Mouse (Mus musculus): ENCODE measurements at regions not wholly inside any gene's neighbourhood (a gene's known extent, or its start where the extent isn't known, plus 50 kb on each side); places are given as distances from the start of the nearest gene placed in this dataset.

- WGBS: 55% methylated on average over 5 of the region's 5 CpGs
- H3K27me3 ChIP-seq (ENCODE audit: control insufficient read depth, insufficient read depth, low read length): peaks cover 14% of the 10 kb centered on the region; the same call in 1 of the 2 replicates
- H3K36me3 ChIP-seq (ENCODE audit: control insufficient read depth, insufficient read depth, low read length): no peaks in the 10 kb centered on the region
- no peak overlapping the region for H3K27ac ChIP-seq (ENCODE audit: insufficient read depth, low read depth, low read length)
- H3K4me1 ChIP-seq (ENCODE audit: control insufficient read depth, insufficient read depth, insufficient read length, low read length): no peaks in the 10 kb centered on the region
- no peak overlapping the region for H3K4me3 ChIP-seq (ENCODE audit: low read depth, low read length)
- TF ChIP-seq CTCF (IDR thresholded peaks at IDR 0.05; ENCODE audit: extremely low read depth, insufficient read length, insufficient replicate concordance, low read depth, low read length): no peak
- no peak for TF ChIP-seq POLR2A (IDR thresholded peaks at IDR 0.05; ENCODE audit: low read depth, low read length)
Measured at GRCm38 (mm10) chr13:31076541-31076940, 102.5 kb downstream of the Gm5447 start.

GRCm38 (mm10) chr13:31078751-31079150, 104.7 kb downstream of the Gm5447 start:
- peaks cover 14% of the 10 kb centered on the region; the same call in 1 of the 2 replicates for H3K27me3 ChIP-seq (ENCODE audit: control insufficient read depth, insufficient read depth, low read length)
- TF ChIP-seq POLR2A (IDR thresholded peaks at IDR 0.05; ENCODE audit: low read depth, low read length): no peak
- TF ChIP-seq CTCF (IDR thresholded peaks at IDR 0.05; ENCODE audit: extremely low read depth, insufficient read length, insufficient replicate concordance, low read depth, low read length): no peak
- H3K27ac ChIP-seq (ENCODE audit: insufficient read depth, low read depth, low read length): no peak overlapping the region
- H3K36me3 ChIP-seq (ENCODE audit: control insufficient read depth, insufficient read depth, low read length): no peaks in the 10 kb centered on the region
- H3K4me1 ChIP-seq (ENCODE audit: control insufficient read depth, insufficient read depth, insufficient read length, low read length): no peaks in the 10 kb centered on the region
- no peak overlapping the region for H3K4me3 ChIP-seq (ENCODE audit: low read depth, low read length)
- 54% methylated on average over 3 of the region's 3 CpGs for WGBS

- WGBS: 52% methylated on average over 4 of the region's 4 CpGs
- Histone ChIP-seq H3K27ac (ENCODE audit: insufficient read depth, low read depth, low read length) (no peak overlapping the region), H3K27me3 (ENCODE audit: control insufficient read depth, insufficient read depth, low read length) (peaks cover 14% of the 10 kb centered on the region; the same call in 1 of the 2 replicates), H3K4me3 (ENCODE audit: low read depth, low read length) (no peak overlapping the region), H3K4me1 (ENCODE audit: control insufficient read depth, insufficient read depth, insufficient read length, low read length) (no peaks in the 10 kb centered on the region), H3K36me3 (ENCODE audit: control insufficient read depth, insufficient read depth, low read length) (no peaks in the 10 kb centered on the region)
- TF ChIP-seq CTCF (IDR thresholded peaks at IDR 0.05; ENCODE audit: extremely low read depth, insufficient read length, insufficient replicate concordance, low read depth, low read length): no peak
Measured at GRCm38 (mm10) chr13:31080215-31080614, 106.2 kb downstream of the Gm5447 start.

GRCm38 (mm10) chr13:31082448-31083140, 108.6 kb downstream of the Gm5447 start:
- no peak for TF ChIP-seq POLR2A (IDR thresholded peaks at IDR 0.05; ENCODE audit: low read depth, low read length)
- TF ChIP-seq CTCF (IDR thresholded peaks at IDR 0.05; ENCODE audit: extremely low read depth, insufficient read length, insufficient replicate concordance, low read depth, low read length): peak; percentile 61; the same call in 1 of the 2 replicates
- H3K4me3 ChIP-seq (ENCODE audit: low read depth, low read length): no peak overlapping the region
- H3K4me1 ChIP-seq (ENCODE audit: control insufficient read depth, insufficient read depth, insufficient read length, low read length): no peaks in the 10 kb centered on the region
- H3K27ac ChIP-seq (ENCODE audit: insufficient read depth, low read depth, low read length): no peak overlapping the region
- 9% methylated on average over 13 of the region's 13 CpGs for WGBS
- H3K27me3 ChIP-seq (ENCODE audit: control insufficient read depth, insufficient read depth, low read length): peaks cover 9% of the 10 kb centered on the region; the same call in 1 of the 2 replicates
- H3K36me3 ChIP-seq (ENCODE audit: control insufficient read depth, insufficient read depth, low read length): no peaks in the 10 kb centered on the region

GRCm38 (mm10) chr13:31101051-31101450, 127.0 kb downstream of the Gm5447 start:
- WGBS: 59% methylated on average over 2 of the region's 2 CpGs
- TF ChIP-seq CTCF (IDR thresholded peaks at IDR 0.05; ENCODE audit: extremely low read depth, insufficient read length, insufficient replicate concordance, low read depth, low read length): no peak
- no peaks in the 10 kb centered on the region; the same call in 1 of the 2 replicates for H3K27me3 ChIP-seq (ENCODE audit: control insufficient read depth, insufficient read depth, low read length)
- no peak overlapping the region for H3K4me3 ChIP-seq (ENCODE audit: low read depth, low read length)
- H3K36me3 ChIP-seq (ENCODE audit: control insufficient read depth, insufficient read depth, low read length): no peaks in the 10 kb centered on the region
- no peak overlapping the region for H3K27ac ChIP-seq (ENCODE audit: insufficient read depth, low read depth, low read length)
- H3K4me1 ChIP-seq (ENCODE audit: control insufficient read depth, insufficient read depth, insufficient read length, low read length): no peaks in the 10 kb centered on the region

GRCm38 (mm10) chr13:31107434-31107833, 133.4 kb downstream of the Gm5447 start:
- 84% methylated on average over 2 of the region's 2 CpGs for WGBS
- no peaks in the 10 kb centered on the region for H3K36me3 ChIP-seq (ENCODE audit: control insufficient read depth, insufficient read depth, low read length)

GRCm38 (mm10) chr13:31109231-31109630, 135.2 kb downstream of the Gm5447 start:
- H3K27ac ChIP-seq (ENCODE audit: insufficient read depth, low read depth, low read length): no peak overlapping the region
- no peaks in the 10 kb centered on the region for H3K36me3 ChIP-seq (ENCODE audit: control insufficient read depth, insufficient read depth, low read length)
- H3K4me3 ChIP-seq (ENCODE audit: low read depth, low read length): no peak overlapping the region
- H3K4me1 ChIP-seq (ENCODE audit: control insufficient read depth, insufficient read depth, insufficient read length, low read length): no peaks in the 10 kb centered on the region
- H3K27me3 ChIP-seq (ENCODE audit: control insufficient read depth, insufficient read depth, low read length): no peaks in the 10 kb centered on the region
- TF ChIP-seq CTCF (IDR thresholded peaks at IDR 0.05; ENCODE audit: extremely low read depth, insufficient read length, insufficient replicate concordance, low read depth, low read length) (no peak), POLR2A (IDR thresholded peaks at IDR 0.05; ENCODE audit: low read depth, low read length) (no peak)
- WGBS: 63% methylated on average over 2 of the region's 2 CpGs

More at GRCm38 (mm10) chr13:31107434-31107833, 133.4 kb downstream of the Gm5447 start:
- no peaks in the 10 kb centered on the region for H3K27me3 ChIP-seq (ENCODE audit: control insufficient read depth, insufficient read depth, low read length)
- no peaks in the 10 kb centered on the region for H3K4me1 ChIP-seq (ENCODE audit: control insufficient read depth, insufficient read depth, insufficient read length, low read length)
- H3K4me3 ChIP-seq (ENCODE audit: low read depth, low read length): no peak overlapping the region
- TF ChIP-seq CTCF (IDR thresholded peaks at IDR 0.05; ENCODE audit: extremely low read depth, insufficient read length, insufficient replicate concordance, low read depth, low read length): no peak
- no peak for TF ChIP-seq POLR2A (IDR thresholded peaks at IDR 0.05; ENCODE audit: low read depth, low read length)
- H3K27ac ChIP-seq (ENCODE audit: insufficient read depth, low read depth, low read length): no peak overlapping the region

Measured in small intestine, adult 2 months (tissue).